Mouse (Mus musculus) G1E-ER4 (cell line): Measurements from ENCODE around the gene Odf3l1. TPM values are rescaled to one million over a fixed set of nuclear protein-coding genes. Genes with fewer than 3 reads are reported as not detected.

Experiments used
- GATA1 ChIP-seq: IDR thresholded peaks from one replicate; pipeline ENCODE4 v1.8.0; 2012; ENCODE audit warnings: low read length, inconsistent platforms
- polyA plus RNA-seq: library from polyadenylated mRNA; stranded (reverse); fragments of >175 nt; gene quantifications from 2 replicates; pipeline ENCODE4 v1.2.3, GENCODE M21; 2012

Gene Odf3l1
- polyA plus RNA-seq, 1 experiment, result not detected

DNA sequence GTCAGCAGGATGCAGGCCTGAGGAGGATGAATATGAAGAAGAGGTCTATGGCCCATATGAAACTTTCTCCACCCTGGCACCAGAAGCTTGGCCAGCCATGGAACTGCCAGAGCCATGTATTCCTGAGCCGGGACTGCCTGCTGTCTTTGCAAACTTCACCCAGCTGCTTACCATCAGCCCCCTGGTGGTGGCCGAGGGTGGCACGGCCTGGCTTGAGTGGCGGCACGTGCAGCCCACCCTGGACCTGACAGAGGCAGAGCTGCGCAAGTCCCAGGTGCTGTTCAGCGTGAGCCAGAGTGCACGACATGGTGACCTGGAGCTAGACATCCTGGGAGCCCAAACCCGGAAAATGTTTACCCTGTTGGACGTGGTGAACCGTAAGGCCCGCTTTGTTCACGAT is 21.6 kb upstream of the Odf3l1 start:
- no peak for TF ChIP-seq GATA1

DNA sequence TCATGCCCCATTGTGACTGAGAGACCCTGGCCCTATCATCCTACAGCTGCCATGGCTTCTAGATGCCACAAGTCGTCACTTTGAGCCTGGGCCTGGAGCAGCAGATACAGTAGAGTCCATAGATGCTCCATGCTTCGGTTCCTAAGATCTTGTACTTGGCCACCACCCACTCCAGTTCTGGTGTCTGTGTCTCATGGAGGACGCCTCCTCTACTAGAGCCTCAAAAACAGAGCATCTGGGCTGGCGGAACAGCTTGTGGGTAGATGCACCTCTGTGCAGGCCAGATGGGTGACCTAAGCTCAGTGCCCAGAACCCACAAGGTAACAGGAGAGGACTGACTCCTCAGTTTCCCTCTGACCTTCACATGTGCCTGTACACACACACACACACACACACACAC is 19.8 kb upstream of the Odf3l1 start:
- TF ChIP-seq GATA1, result no peak

DNA sequence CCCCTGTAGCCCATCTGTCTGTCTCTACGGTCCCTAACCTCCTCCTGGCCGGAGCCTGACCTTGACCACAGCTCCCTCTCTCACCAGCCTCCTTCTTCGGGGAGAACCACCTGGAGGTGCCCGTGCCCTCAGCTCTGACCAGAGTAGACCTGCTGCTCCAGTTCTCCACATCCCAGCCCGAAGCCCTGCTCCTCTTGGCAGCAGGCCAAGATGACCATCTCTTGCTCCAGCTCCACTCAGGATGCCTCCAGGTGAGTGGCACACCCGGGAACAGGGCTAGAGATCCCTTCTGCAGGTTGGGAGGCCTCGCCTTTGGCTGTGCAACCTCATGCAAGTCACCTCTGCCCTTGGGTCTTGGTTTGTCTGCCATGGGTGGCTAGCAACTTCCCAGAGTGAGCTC is 19.0 kb upstream of the Odf3l1 start:
- TF ChIP-seq GATA1, result no peak

DNA sequence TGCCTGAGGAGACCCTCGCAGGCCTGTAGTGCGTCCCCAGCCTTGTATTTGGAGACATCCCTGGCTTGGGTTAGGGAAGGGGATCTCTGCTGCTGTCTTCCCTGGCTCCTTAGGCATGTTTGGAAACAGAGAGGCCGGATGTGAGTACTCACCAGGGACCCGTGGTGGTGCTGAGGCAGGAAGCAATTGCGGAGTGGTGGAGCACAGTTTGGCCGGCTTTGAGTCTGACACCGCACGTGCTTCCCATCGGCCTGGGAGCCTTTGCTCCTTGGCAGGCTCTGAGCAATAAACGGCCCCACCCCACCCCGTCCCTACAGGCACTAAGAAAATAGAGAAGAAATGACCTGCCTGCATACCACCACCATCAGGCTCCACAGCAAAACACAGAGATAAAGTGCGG is 18.3 kb upstream of the Odf3l1 start:
- TF ChIP-seq GATA1, result no peak

DNA sequence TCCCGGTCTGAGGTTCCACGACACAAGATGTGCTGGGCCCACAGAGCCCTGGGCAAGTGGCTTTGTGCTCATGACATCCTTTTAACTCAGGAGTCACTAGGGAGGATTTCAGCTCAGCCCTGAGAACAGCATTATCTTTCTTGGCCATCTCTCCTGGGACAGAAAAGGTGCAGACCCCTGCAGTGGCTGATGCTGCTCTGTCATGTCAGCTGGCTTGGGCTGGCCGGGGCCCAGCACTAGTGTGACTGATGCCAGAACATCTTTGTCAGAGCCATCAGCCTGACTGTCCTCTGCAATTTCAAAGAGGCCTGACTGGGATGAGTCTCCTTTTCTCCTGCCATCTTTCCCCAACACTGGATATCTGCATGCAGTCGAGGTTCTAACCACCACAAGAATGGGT is 17.8 kb upstream of the Odf3l1 start:
- TF ChIP-seq GATA1, result no peak

DNA sequence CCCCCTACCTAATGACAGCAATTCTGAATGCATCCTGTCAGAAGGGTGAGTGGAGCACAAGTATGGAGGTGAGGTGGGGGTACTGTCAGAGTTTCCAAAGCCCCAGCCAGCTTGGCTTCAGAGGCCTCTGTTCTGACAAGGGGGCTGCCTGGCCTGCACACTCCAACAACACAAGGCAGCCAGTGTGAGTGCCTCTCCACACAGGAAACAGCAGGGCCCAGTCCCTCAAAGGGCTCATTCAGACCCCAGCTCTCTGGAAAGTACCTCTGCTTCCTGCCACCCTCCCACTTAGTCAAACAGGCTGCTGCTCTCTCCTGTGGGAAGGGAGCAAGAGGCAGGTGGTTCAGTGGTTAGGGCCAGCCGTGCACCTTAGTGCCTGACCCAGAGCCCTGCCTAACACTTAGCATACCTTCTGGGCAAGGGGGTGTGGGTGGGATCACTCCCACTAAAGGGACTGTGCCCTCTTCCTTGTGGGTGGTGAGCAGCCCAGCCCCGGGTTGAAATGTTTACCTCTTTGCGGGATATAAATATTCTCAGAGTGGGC is 17.1 kb upstream of the Odf3l1 start:
- TF ChIP-seq GATA1, result no peak

DNA sequence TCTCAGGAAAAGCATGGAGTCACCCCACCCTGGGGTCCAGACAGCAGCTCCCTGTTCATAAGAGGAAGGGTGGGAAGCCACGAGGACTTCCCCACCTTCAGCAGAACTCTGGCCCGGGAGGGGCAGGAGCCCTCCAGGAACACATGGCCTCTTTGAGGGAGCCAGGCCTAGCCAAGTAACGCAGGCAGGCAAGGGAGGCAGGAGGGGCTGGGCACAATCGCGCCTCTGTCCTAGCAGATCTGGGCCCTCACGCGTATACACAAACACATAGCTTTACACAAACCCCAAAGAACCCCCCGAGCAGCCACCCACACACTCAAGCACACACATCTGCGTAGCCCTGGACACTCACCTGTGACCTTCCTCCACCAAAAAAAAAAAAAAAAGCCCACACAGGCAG is 16.3 kb upstream of the Odf3l1 start:
- TF ChIP-seq GATA1, result no peak

DNA sequence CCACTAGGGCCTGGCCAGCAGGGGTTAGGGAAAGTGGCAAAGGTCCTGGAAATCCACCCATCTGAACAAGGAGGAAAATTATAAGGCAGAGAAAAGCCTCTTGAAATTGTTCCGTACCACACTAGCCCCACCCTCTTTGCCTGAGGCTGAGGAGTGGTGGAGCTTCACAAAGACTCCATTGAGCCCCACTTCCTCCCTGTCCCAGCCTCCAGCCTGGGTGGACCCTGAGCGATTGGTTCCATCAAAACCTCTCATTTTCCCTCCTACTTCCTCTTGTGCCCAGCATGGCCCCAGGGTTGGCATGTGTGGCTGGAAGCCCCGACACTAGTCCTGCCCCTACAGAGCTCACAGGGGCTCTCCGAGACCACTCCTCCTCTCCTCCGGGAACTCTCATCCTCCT is 12.8 kb upstream of the Odf3l1 start:
- no peak for TF ChIP-seq GATA1

DNA sequence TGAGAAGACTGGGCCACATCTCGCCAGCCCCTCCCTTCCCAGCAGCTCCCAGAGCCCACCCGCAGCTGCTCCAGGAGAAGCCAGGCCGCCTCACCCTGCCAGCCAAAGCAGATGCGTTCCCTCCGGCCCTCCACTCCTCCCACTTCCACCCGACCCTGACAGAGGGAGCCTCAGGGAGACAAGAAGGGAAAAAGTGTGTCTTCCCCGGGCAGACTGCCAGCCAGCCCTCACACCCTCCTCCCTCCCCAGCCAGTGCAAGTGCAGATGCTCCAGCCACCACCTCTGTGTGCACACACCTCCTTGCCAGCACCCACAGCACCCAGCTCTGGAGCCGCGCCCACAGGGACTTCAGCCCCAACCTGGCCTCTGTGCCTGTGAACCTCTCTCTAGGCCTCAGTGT is 12.3 kb upstream of the Odf3l1 start:
- TF ChIP-seq GATA1, result no peak

DNA sequence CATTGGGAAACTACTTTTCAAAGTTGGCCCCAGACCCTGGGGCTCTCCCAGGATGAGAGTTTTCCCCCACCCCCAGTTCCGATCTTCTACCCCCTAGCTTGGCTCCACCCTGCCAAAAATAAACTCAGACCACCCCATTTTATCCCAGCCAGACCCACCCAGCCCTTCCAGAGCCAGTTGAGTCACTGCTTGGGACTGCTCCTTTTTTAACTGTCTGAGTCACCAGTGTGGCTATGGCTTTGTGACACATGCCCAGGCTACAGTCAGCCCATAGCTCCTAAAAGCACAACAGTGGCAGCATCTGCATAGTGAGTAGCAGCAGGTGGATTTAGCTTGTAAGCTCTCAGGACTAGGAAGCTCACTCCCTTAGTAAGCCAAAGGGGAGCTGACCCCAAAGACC is 8.6 kb upstream of the Odf3l1 start:
- TF ChIP-seq GATA1, result no peak

DNA sequence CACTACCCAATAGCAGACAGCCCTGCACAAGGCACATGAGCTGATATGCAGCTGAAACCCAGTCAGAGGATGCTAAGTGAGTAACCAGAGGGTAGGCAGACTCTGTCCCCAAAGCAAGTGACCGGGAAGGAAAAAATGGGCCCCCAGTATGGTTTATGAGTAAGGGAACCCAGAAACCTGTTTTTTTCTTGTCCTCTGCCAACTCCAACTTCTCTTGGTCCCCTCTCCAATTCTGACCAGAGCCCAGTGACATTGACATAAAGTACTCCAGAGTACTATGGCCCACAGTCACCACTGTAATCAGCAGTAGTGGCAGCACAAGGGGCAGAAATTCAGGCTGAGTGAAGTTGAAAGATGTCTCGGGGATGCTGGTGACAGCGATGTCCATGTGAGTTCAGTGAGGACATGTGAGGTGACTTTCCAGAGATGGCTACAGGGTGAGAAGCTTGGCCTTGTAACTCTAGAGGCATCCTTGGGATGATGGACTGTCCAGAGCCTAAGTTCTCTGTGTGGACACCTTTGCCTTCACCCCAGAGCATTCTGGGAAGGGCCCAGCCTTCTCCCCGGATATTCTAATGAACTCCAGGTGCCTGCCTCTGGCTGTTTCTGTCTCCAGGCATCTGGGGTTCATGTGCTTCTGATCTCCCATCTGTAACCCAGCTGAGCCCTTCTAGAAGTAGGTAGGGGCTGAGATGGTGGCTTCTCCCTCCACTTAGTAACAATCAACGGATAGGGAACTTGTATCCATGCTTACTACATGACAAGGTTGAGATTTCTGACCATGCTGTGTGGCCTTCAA is 7.8 kb upstream of the Odf3l1 start:
- no peak for TF ChIP-seq GATA1

DNA sequence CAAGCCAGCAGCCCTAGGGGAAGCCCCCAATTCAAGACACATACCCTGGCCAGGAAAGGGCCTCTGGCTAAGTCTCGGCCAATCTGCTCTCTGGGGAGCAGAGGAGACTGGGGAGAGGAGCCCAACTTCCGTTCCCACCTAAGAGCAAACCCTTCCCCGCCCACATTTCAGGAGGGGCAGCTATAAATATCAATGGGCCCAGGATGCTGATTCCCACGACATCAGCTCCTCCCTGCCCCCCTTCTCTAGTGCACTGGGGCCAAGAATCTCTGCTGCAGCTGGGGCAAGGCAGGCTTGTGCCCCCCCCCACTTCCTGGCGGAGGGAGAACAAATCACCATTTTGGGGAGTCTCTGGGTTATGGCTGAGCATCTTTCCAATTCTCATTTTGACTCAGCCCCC is 6.7 kb upstream of the Odf3l1 start:
- no peak for TF ChIP-seq GATA1

DNA sequence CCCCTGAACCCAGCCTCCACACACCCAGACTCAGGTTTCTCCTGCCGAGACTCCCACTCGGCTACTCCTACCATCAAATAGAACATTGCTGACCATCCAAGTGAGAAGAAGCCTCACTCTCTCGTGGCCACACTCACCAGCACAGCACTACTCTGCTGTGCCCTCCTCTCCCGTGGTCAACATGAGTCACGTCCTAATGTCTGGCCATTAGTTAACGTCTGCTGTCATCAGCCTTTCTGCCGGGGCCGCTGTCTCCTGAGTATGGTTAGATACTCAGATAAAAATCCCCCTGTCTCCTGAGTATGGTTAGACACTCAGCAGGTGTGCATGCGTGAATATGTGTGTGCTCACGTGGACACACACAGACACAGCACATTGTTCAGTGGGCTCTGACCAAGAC is 6.3 kb upstream of the Odf3l1 start:
- TF ChIP-seq GATA1, result no peak

DNA sequence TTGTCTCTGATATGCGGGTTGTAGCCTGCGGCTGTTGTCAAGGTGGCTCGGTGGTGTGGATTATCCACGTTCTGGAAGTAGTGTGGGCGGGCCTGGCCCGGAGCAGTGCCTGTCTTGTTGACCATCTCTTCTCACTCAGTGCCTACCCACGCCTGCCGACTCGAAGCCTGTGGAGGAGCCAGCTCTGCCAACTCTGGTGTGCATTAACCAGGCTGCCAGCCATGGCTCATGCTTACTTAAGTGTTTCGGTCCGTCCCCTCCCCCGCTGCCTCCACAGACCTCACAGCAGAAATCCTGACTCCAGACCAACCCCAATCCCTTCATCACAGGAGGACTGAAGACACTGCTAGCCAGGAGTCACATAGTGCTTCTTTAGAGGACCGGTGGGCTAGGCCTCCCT is 5.1 kb upstream of the Odf3l1 start:
- no peak for TF ChIP-seq GATA1

DNA sequence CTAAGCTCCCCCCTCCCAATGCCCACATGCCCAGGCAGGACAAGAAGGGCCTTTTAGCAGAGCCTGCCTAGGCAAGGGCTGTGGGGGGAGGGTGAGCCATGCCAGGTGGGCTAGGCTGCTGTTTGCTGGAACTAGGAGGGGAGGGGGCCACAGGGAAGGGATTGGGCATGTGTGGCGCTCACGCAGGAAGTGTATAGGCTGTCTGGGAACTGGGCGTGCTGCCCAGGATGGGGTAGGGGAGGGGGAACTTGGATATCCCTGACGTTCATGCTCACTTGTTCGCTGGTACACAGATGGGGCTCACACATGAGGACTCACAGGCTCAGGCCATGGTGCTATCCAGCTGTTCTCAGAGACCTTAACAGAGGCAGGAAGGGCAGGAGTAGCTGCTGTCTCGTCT is 3.8 kb upstream of the Odf3l1 start:
- TF ChIP-seq GATA1, result no peak

DNA sequence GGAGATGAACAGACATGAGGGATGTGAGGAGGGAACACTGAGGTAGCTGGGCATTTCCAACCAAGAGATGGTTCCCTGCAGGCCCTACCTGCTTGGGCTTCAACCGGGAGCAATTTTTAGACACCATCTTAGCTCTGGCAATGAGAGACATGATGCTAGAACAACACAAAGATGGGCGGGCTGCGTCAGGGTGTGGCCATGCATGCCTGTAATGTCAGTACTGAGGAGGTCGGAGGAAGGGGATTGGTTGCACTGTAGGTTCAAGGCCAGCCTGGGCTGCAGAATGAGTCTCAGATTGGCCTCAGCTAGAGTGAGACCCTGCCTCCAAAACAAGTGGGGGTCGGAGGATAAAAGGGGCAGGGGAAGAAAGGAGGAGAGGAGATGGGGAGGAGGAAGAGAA is 2.0 kb upstream of the Odf3l1 start:
- TF ChIP-seq GATA1, result no peak

DNA sequence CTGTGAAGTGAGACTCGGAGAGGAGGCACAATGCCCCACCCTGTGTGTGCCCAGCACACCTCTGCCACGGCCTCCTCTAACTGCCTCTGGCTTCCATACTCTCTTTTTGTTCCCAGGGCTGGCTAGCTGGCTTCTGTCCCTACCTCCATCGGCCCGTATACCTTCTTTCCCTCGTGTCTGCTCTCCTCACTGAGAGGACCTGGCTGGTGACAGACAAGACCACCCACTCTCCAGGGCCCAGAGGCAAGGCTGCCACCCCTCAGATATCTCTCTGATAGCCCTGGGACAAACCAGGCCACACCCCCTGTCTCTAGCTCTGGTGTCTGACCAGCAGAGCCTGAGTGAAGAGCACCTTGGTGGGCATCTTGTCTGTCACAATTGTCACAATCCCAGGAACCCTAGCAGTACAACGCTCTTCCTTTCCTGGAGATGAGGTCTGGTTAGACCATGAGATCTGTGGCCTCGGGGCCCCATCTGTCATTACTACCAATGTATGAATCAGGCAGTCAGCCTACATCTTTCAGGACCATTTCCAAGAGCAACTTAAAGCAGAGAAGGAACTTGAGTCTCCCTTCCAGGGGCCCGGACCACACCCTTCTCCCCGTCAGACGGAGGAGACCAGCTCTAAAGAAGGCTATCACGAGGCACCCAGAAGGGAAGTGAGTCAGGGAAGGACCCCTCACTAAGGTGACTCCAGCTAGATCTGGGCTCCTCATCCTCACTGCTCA is 1.4 kb upstream of the Odf3l1 start:
- TF ChIP-seq GATA1, result no peak
